Mouse (Mus musculus): ENCODE data around the gene Gm2696. TPM values are rescaled to one million over a fixed set of nuclear protein-coding genes. Genes with fewer than 3 reads are reported as not detected.

Gene Gm2696
- polyA plus RNA-seq, 1 experiment: not detected

DNA sequence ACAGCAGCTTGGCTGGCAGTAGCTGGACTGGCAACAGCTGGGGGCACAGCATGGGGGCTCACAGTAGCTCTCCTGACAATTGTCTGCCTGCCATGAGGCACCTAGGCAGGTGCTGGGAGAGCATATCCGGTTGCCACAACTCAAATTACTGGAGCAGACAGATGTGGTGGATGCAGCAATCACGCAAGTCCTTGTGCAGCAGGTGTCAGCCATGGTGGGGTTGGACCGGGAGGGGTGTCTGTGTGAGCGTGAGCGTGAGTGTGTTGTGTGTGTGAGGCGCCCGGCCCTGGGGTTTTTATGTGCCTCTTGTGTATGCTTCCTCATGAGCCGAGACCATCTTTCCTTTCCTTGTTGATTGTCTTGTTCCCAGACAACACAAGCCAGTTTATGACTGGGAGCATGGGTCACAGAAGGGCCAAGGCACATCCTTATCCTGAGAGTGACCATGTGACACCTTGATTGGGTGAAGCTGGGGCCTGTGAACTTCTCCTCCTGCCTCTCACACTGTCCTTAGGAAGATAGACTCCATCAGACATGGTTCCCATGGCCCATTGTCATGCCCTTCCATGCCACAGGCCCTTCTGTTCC lies 15.5 kb upstream of the Gm2696 start, which contains the start of gene Gm19668:
Gm19668 (minus strand) TSS at position 213 of the 588 bp plus-strand sequence.
- Histone ChIP-seq H3K4me3 (ENCODE audit: insufficient read depth, low read length) (no peak within 1 kb of the TSS), H3K4me1 (ENCODE audit: control insufficient read depth, insufficient read depth, low read length) (no peaks in the 10 kb centered on the region), H3K27ac (ENCODE audit: insufficient read depth, low read length) (no peak within 1 kb of the TSS)
- no peak for TF ChIP-seq POLR2A (IDR thresholded peaks at IDR 0.05; ENCODE audit: extremely low read depth, insufficient read depth, low read length)
- no peak for TF ChIP-seq CTCF (IDR thresholded peaks at IDR 0.05; ENCODE audit: extremely low read depth, insufficient read depth, low read length)

DNA sequence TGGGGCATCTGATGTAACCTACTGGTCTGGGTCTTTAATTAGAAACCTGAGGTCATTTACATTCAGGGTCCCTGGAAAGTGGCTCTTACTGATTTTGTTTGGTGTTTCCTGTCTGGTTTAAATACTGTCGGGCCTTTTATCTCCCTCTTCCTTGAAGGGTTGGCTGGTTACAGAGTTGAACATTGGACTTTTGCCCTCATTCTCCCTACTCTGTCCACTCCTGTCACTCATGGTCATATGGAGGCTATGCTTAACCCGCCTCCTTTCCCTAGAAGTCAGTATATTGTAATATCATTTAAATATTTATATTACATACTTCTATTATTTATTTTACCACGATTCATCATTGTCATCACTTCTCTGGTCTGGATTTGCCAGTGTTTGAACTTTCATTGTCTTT lies 10.4 kb upstream of the Gm2696 start:
- TF ChIP-seq CTCF (IDR thresholded peaks at IDR 0.05; ENCODE audit: extremely low read depth, insufficient read depth, low read length): no peak
- no peak for TF ChIP-seq POLR2A (IDR thresholded peaks at IDR 0.05; ENCODE audit: extremely low read depth, insufficient read depth, low read length)
- Histone ChIP-seq H3K27ac (ENCODE audit: insufficient read depth, low read length) (no peak overlapping the region), H3K4me3 (ENCODE audit: insufficient read depth, low read length) (no peak overlapping the region), H3K4me1 (ENCODE audit: control insufficient read depth, insufficient read depth, low read length) (no peaks in the 10 kb centered on the region)

DNA sequence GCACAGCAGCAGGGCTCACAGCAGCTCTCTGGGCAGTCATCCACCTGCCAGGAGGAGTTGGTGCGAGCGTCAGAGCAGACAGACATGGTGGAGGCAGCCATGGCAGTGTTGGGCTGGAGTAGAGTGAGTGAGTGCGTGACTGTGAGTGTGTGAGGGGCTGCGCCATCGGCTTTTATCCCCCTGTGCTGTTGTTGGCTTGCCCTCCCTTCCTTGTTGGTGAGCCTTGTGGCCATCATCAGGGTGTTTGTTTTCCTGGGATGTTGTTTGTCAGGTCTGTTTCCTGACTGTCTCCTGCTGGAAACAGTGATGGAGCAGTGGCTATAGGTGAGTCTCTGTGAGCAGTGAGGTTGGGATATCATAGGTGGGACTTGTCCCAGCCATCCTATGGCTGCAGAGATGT lies 2.7 kb upstream of the Gm2696 start, which contains the start of gene Gm9507:
Gm9507 (minus strand) TSS at position 101 of the 400 bp plus-strand sequence.
- no peak within 1 kb of the TSS for H3K27ac ChIP-seq (ENCODE audit: insufficient read depth, low read length)
- TF ChIP-seq CTCF (IDR thresholded peaks at IDR 0.05; ENCODE audit: extremely low read depth, insufficient read depth, low read length) (no peak), POLR2A (IDR thresholded peaks at IDR 0.05; ENCODE audit: extremely low read depth, insufficient read depth, low read length) (no peak)

DNA sequence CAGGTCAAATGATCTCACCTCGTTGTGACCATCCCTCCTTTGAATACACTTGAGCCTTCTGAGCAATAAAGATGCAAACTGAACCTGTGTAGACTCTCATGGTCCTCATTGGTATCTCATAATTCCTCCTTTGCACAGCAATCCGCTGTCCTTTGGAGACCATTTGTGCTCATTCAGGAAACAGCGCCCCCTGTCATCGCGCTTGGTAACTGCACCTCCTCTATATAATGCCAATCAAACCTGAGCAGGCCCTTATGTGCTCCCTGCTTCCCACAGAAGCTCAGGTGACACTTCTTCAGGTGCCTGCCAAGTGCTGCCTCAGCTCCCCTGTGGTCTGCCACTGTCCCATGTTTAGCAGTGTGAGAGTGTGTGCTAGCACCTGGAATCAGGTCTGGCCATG lies 1.0 kb downstream of the Gm2696 start:
- Histone ChIP-seq H3K4me3 (ENCODE audit: insufficient read depth, low read length) (no peak overlapping the region), H3K4me1 (ENCODE audit: control insufficient read depth, insufficient read depth, low read length) (no peaks in the 10 kb centered on the region), H3K27ac (ENCODE audit: insufficient read depth, low read length) (no peak overlapping the region)
- no peak for TF ChIP-seq POLR2A (IDR thresholded peaks at IDR 0.05; ENCODE audit: extremely low read depth, insufficient read depth, low read length)
- peak; percentile 60 for TF ChIP-seq CTCF (IDR thresholded peaks at IDR 0.05; ENCODE audit: extremely low read depth, insufficient read depth, low read length)

More for the DNA sequence above, 2.7 kb upstream of the Gm2696 start, which contains the start of gene Gm9507:
- Histone ChIP-seq H3K4me3 (ENCODE audit: insufficient read depth, low read length) (no peak within 1 kb of the TSS), H3K4me1 (ENCODE audit: control insufficient read depth, insufficient read depth, low read length) (no peaks in the 10 kb centered on the region)

DNA sequence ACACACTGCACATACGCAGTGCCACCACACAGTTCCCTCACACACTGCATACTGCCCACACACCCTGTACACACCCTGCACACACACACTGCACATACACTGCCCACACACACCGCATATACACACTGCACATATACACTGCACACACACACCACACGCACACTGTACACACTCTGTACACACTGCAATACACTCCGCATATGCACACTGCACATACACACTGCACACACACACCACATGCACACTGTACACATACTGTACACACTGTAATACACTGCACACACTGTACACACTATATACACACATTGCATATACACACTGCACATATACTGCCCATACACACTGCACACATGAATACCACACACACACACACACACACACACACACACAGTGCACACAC lies 4.0 kb downstream of the Gm2696 start:
- Histone ChIP-seq H3K4me1 (ENCODE audit: control insufficient read depth, insufficient read depth, low read length) (no peaks in the 10 kb centered on the region), H3K4me3 (ENCODE audit: insufficient read depth, low read length) (no peak overlapping the region), H3K27ac (ENCODE audit: insufficient read depth, low read length) (no peak overlapping the region)
- TF ChIP-seq CTCF (IDR thresholded peaks at IDR 0.05; ENCODE audit: extremely low read depth, insufficient read depth, low read length): no peak
- no peak for TF ChIP-seq POLR2A (IDR thresholded peaks at IDR 0.05; ENCODE audit: extremely low read depth, insufficient read depth, low read length)

- TF ChIP-seq CTCF (IDR thresholded peaks at IDR 0.05; ENCODE audit: extremely low read depth, insufficient read depth, low read length) (no peak), POLR2A (IDR thresholded peaks at IDR 0.05; ENCODE audit: extremely low read depth, insufficient read depth, low read length) (no peak)
- H3K4me3 ChIP-seq (ENCODE audit: insufficient read depth, low read length): no peak overlapping the region
- no peak overlapping the region for H3K27ac ChIP-seq (ENCODE audit: insufficient read depth, low read length)
- H3K4me1 ChIP-seq (ENCODE audit: control insufficient read depth, insufficient read depth, low read length): no peaks in the 10 kb centered on the region
Observed at GRCm38 (mm10) chr10:77819203-77819602, 4.7 kb downstream of the Gm2696 start.

DNA sequence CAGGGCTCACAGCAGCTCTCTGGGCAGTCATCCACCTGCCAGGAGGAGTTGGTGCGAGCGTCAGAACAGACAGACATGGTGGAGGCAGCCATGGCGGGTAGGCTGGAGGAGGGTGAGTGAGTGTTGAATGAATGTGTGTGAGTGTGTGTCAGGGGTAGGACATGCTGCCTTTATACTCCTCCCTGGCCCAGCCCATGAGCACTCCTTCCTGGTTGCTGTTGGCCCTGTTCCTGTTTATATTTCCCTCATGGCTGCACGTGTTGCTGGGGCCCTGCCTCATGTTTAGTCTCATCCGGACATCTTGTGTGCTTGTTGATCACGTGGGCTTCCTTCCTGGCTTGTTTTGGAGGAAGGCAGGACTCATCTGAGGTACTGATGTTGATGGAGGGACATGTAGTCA lies 12.5 kb downstream of the Gm2696 start, which contains the start of gene Krtap10-4:
Krtap10-4 (minus strand) TSS at position 145 of the 400 bp plus-strand sequence.
- Histone ChIP-seq H3K27ac (ENCODE audit: insufficient read depth, low read length) (no peak within 1 kb of the TSS), H3K4me1 (ENCODE audit: control insufficient read depth, insufficient read depth, low read length) (no peaks in the 10 kb centered on the region), H3K4me3 (ENCODE audit: insufficient read depth, low read length) (no peak within 1 kb of the TSS)
- TF ChIP-seq CTCF (IDR thresholded peaks at IDR 0.05; ENCODE audit: extremely low read depth, insufficient read depth, low read length) (no peak), POLR2A (IDR thresholded peaks at IDR 0.05; ENCODE audit: extremely low read depth, insufficient read depth, low read length) (no peak)

DNA sequence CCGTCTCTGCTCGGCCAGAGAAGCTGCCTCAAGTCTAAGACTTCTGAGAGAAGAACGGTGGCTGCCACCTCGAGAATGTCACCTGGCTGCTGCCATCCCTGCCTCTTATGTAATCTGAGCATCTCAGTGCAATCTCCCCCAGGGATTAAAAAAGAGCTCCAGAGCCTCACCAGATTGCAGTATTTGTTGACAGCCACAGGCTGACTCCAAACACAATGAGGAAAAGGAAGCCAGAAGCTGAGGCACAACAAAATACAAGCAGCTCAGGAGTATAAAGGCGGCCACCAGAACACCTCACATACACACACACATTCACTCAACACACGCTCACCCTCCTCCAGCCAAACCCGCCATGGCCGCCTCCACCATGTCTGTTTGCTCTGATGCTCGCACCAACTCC lies 21.2 kb downstream of the Gm2696 start, which contains the start of gene Krtap10-10:
Krtap10-10 (plus strand) TSS at position 301 of the 400 bp plus-strand sequence.
- TF ChIP-seq CTCF (IDR thresholded peaks at IDR 0.05; ENCODE audit: extremely low read depth, insufficient read depth, low read length) (no peak), POLR2A (IDR thresholded peaks at IDR 0.05; ENCODE audit: extremely low read depth, insufficient read depth, low read length) (no peak)
- H3K27ac ChIP-seq (ENCODE audit: insufficient read depth, low read length): no peak within 1 kb of the TSS
- no peak within 1 kb of the TSS for H3K4me3 ChIP-seq (ENCODE audit: insufficient read depth, low read length)
- H3K4me1 ChIP-seq (ENCODE audit: control insufficient read depth, insufficient read depth, low read length): no peaks in the 10 kb centered on the region

DNA sequence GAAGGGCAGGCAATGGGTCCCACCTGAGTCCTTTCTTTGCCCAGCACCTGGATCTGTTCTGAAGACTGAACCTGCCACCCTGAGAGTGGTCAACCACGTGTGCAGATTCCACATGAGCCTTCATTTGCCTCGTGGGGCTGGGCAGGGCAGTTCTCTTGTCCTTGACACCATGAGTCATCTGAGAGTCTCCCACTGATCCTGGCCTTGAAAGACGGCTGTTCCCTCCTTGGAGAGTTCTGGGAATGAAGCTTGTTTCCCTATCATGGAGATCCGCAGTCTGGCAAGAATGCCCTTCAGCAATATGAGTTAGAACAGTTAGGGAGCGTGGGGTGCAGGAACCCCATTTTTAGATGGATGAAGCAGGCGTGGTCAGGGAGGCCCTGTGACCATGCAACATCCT lies 24.5 kb downstream of the Gm2696 start:
- Histone ChIP-seq H3K4me3 (ENCODE audit: insufficient read depth, low read length) (no peak overlapping the region), H3K4me1 (ENCODE audit: control insufficient read depth, insufficient read depth, low read length) (no peaks in the 10 kb centered on the region), H3K27ac (ENCODE audit: insufficient read depth, low read length) (no peak overlapping the region)
- TF ChIP-seq CTCF (IDR thresholded peaks at IDR 0.05; ENCODE audit: extremely low read depth, insufficient read depth, low read length) (no peak), POLR2A (IDR thresholded peaks at IDR 0.05; ENCODE audit: extremely low read depth, insufficient read depth, low read length) (no peak)

DNA sequence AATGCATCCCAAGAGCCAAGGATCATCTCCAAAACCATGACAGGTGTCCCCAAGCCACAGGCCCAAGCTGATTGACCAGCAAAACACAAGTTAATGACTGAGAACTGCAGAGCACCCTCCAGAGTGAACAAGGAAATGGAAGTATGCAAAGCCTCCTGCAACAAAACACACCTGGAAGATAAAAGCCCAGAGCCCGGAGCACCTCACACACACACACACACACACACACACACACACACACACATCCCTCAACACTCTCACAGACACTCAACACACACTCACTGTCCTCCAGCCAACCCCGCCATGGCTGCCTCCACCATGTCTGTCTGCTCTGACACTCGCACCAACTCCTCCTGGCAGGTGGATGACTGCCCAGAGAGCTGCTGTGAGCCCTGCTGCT lies 32.0 kb downstream of the Gm2696 start, which contains the start of gene Gm36176:
Gm36176 (plus strand) TSS at position 301 of the 400 bp plus-strand sequence.
- H3K4me1 ChIP-seq (ENCODE audit: control insufficient read depth, insufficient read depth, low read length): no peaks in the 10 kb centered on the region
- TF ChIP-seq POLR2A (IDR thresholded peaks at IDR 0.05; ENCODE audit: extremely low read depth, insufficient read depth, low read length) (no peak), CTCF (IDR thresholded peaks at IDR 0.05; ENCODE audit: extremely low read depth, insufficient read depth, low read length) (no peak)
- no peak within 1 kb of the TSS for H3K27ac ChIP-seq (ENCODE audit: insufficient read depth, low read length)
- H3K4me3 ChIP-seq (ENCODE audit: insufficient read depth, low read length): no peak within 1 kb of the TSS
